Mouse (Mus musculus) intestine, embryonic 15.5 days (tissue): ENCODE results near the gene Junb. TPM values are rescaled to one million over a fixed set of nuclear protein-coding genes. Genes with fewer than 3 reads are reported as not detected.
A peak's percentile ranks its signal among the peaks of the same experiment; 100 is the strongest.

ENCODE experiments used
- ATAC-seq: fragments of 200-750 bp; cut with Nextera tagmentation; 2 replicates; pipeline ENCODE4 v1.8.0; 2017; ENCODE audit warnings: moderate TSS enrichment, moderate library complexity
- H3K27ac ChIP-seq: fragments of 300-500 bp; sonication (generic); 2 replicates; pipeline ENCODE4 v1.5.1; 2015; ENCODE audit warnings: mild to moderate bottlenecking, inconsistent platforms
- H3K27me3 ChIP-seq: fragments of 300-500 bp; sonication (generic); replicated peaks from 2 replicates; pipeline ENCODE4 v1.6.1; 2015; ENCODE audit warnings: inconsistent platforms
- H3K36me3 ChIP-seq: fragments of 300-500 bp; sonication (generic); 2 replicates; pipeline ENCODE4 v1.6.1; 2015; ENCODE audit warnings: inconsistent platforms
- H3K4me1 ChIP-seq: fragments of 300-500 bp; sonication (generic); replicated peaks from 2 replicates; pipeline ENCODE4 v1.6.1; 2015; ENCODE audit warnings: inconsistent platforms
- H3K4me2 ChIP-seq: fragments of 300-500 bp; sonication (generic); replicated peaks from 2 replicates; pipeline ENCODE4 v1.6.1; 2015; ENCODE audit warnings: mild to moderate bottlenecking, inconsistent platforms
- H3K4me3 ChIP-seq: fragments of 300-500 bp; sonication (generic); replicated peaks from 2 replicates; pipeline ENCODE4 v1.5.1; 2015; ENCODE audit warnings: inconsistent platforms
- H3K9ac ChIP-seq: fragments of 300-500 bp; sonication (generic); 2 replicates; pipeline ENCODE4 v1.6.1; 2015; ENCODE audit warnings: inconsistent platforms
- H3K9me3 ChIP-seq: fragments of 300-500 bp; sonication (generic); 2 replicates; pipeline ENCODE4 v1.6.1; 2016; ENCODE audit warnings: inconsistent platforms
- WGBS: fragments of 180-500 bp; shearing (Covaris S2); methylation state at CpG from one replicate; pipeline ENCODE4 v1.1.7; 2015; 5-methylcytosine and 5-hydroxymethylcytosine counted together
- polyA plus RNA-seq: library from polyadenylated mRNA; unstranded; fragments of >200 nt; fragmentation: Nextera tagmentation; extraction: Ambion mirVana; gene quantifications from 2 replicates; pipeline ENCODE4 v1.2.1, GENCODE M21; 2015

Junb gene
- polyA plus RNA-seq, 1 experiment from 2014 or later: 30.7 TPM

DNA sequence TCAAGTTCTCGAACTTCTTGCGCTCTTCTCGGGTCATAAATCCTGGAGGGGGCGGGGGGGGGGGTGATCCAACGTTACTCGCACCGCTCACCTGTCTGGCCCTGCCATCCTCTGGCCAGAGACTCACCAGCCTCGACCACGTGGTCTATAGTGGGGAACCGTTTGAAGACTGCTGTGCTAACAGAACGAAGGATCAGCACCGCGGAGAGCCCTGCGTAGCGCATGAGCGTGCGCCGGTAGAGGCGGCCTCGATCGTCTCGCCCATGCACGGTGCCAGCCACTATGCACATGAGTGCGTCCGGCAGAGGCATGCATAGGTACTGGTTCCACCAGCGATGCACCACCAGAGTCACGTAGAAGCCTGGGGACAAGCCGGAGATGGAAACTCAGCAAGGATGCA lies 32.7 kb upstream of the Junb start:
- H3K4me2 ChIP-seq: no peak overlapping the region
- no peaks in the 10 kb centered on the region for H3K9me3 ChIP-seq
- peaks cover 5% of the 10 kb centered on the region; the same call in 1 of the 2 replicates for H3K4me1 ChIP-seq
- H3K9ac ChIP-seq: no peak overlapping the region
- H3K27me3 ChIP-seq: peaks cover 45% of the 10 kb centered on the region
- H3K4me3 ChIP-seq: no peak overlapping the region
- peak; percentile 49; the same call in 1 of the 2 replicates for ATAC-seq
- WGBS: 11% methylated on average over 28 of the region's 28 CpGs
- H3K27ac ChIP-seq: no peak overlapping the region
- no peaks in the 10 kb centered on the region for H3K36me3 ChIP-seq

DNA sequence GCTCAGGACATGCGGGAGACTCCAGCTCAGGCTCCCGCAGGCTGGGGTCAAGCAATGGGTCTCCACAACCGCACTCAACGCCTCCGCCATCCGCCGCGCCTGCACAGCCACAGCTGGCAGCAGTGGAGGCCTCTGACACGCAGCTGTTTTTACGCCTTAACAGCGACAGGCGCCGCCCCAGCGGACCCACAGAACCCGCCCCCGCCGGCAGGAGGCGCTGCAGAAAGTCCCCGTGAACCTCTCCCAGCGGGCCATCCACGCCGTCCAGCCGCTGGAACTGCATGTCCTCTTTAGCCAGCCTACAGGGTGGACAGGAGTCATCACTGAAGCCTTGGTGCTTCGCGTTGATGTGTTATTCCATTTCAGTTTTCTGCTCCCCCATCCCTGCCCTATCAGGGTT lies 29.2 kb upstream of the Junb start:
- Histone ChIP-seq H3K27ac (no peak overlapping the region), H3K4me2 (no peak overlapping the region), H3K9me3 (no peaks in the 10 kb centered on the region), H3K9ac (no peak overlapping the region), H3K27me3 (peaks cover 34% of the 10 kb centered on the region), H3K4me1 (no peaks in the 10 kb centered on the region), H3K4me3 (no peak overlapping the region), H3K36me3 (no peaks in the 10 kb centered on the region)
- ATAC-seq: no peak
- WGBS: 22% methylated on average over 25 of the region's 25 CpGs

DNA sequence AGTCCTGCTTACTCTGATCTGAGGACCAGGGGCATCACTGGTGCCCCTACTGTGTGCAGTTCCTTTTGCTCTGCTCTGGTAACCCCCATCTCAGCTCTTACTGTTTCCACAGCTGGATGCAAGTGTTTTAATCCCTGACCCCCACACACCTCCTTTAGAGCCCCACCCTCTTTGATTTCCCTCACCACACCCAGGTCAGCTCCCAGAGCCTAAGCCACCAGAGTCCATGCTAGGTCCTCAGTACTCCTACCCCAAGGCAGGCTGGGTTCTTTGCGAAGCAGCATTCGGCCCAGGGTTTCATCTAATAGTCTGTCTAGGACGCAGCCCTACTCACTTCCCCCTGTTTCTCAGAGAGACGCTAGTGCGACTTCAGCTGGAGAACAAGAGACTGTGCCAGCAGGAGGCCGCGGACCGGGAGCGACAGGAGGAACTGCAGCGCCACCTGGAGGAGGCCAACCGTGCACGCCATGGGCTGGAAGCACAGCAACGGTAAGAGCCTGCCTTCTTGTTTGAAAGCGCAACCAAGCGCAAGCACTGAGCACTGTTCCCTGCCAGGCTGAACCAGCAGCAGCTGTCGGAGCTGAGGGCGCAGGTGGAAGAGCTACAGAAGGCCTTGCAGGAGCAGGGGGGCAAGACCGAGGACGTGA lies 19.3 kb upstream of the Junb start:
- Histone ChIP-seq H3K27ac (no peak overlapping the region), H3K9ac (no peak overlapping the region), H3K4me2 (peak overlapping the region; percentile 30; the same call in 1 of the 2 replicates), H3K27me3 (no peaks in the 10 kb centered on the region), H3K4me1 (peaks cover 5% of the 10 kb centered on the region; the same call in 1 of the 2 replicates), H3K9me3 (no peaks in the 10 kb centered on the region), H3K36me3 (no peaks in the 10 kb centered on the region), H3K4me3 (no peak overlapping the region)
- ATAC-seq: peak; percentile 72
- WGBS: 8% methylated on average over 19 of the region's 19 CpGs

DNA sequence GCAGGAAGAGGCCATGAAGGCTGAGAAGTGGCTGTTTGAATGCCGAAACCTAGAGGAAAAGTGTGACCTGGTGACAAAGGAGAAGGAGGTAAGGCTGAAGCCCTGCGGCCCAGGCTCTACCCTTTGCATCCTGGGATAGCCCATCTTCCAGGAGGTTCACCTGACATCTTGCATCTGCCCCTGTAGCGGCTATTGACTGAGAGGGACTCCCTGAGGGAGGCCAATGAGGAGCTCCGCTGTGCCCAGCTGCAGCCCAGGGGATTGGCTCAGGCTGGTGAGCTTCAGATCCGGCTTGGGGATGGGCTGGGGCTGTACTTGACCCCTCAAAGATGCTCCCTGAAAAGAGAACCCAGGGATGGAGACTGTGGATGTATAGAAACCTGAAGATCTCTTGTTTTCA lies 18.5 kb upstream of the Junb start:
- Histone ChIP-seq H3K4me2 (no peak overlapping the region), H3K36me3 (no peaks in the 10 kb centered on the region), H3K27ac (no peak overlapping the region), H3K9me3 (no peaks in the 10 kb centered on the region), H3K4me1 (peaks cover 5% of the 10 kb centered on the region; the same call in 1 of the 2 replicates), H3K27me3 (no peaks in the 10 kb centered on the region), H3K4me3 (no peak overlapping the region), H3K9ac (no peak overlapping the region)
- 86% methylated on average over 5 of the region's 5 CpGs for WGBS
- no peak for ATAC-seq

DNA sequence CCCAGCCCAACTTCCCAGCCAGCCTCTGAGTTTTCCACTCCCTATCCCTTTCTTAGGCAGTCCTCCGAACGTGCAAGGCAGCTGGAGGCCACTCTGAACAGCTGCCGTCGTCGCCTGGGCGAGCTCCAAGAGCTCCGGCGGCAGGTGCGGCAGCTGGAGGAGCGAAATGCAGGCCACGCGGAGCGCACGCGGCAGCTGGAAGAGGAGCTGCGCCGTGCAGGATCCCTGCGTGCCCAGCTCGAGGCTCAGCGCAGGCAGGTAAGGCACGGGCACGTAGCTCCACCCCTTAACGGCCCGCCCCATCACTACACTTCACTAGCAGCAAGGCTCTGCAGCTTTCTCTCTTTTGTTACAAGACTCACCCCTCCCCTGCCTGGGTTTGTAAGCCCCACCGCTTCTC lies 17.2 kb upstream of the Junb start:
- no peaks in the 10 kb centered on the region for H3K36me3 ChIP-seq
- no peak overlapping the region for H3K9ac ChIP-seq
- H3K4me3 ChIP-seq: no peak overlapping the region
- peaks cover 13% of the 10 kb centered on the region for H3K4me1 ChIP-seq
- H3K9me3 ChIP-seq: no peaks in the 10 kb centered on the region
- no peak for ATAC-seq
- no peaks in the 10 kb centered on the region for H3K27me3 ChIP-seq
- no peak overlapping the region for H3K4me2 ChIP-seq
- H3K27ac ChIP-seq: no peak overlapping the region
- WGBS: 36% methylated on average over 25 of the region's 25 CpGs

DNA sequence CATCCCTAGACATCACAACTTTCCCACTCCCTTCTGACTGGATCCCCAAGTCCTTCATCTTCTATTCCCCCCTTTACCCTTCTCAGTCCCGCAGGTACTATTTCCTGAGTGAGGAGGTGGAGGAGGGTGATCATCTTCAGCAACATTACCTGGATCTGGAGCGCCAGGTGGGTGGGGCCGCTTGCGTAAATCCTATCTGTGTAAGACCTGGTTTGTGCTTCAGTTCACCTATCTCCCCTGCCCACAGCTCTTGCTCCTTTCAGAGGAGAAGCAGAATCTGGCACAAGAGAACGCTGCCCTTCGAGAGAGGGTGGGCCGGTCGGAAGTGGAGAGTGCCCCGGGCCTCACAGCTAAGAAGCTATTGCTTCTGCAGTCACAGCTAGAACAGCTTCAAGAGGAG lies 15.9 kb upstream of the Junb start:
- Histone ChIP-seq H3K4me3 (no peak overlapping the region), H3K4me1 (peaks cover 14% of the 10 kb centered on the region), H3K9ac (no peak overlapping the region), H3K36me3 (no peaks in the 10 kb centered on the region), H3K4me2 (no peak overlapping the region), H3K9me3 (no peaks in the 10 kb centered on the region), H3K27ac (no peak overlapping the region), H3K27me3 (no peaks in the 10 kb centered on the region)
- WGBS: 79% methylated on average over 9 of the region's 9 CpGs
- no peak for ATAC-seq

DNA sequence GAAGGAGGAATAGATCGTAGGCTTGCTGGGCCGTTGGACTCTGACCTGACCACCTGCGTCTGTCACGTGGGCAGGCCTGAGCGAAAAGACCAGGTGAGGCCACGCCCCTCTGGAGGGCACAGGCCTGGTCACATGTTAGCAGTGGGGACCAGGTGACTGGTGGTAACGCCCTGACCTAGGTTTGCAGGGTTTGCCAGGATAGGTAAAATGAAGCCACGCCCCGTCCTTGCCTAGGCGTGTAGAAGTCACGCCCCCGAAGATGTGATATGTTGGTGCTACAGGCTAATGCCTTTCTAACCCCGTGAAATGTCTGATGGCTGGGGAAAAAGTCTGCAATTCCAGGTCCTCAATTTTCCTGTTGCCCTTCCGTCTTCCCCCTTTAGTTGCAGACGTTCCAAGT lies 12.3 kb upstream of the Junb start:
- WGBS: 2% methylated on average over 15 of the region's 15 CpGs
- ATAC-seq: peak; percentile 83
- H3K4me3 ChIP-seq: peak overlapping the region; percentile 54
- no peaks in the 10 kb centered on the region for H3K9me3 ChIP-seq
- H3K27me3 ChIP-seq: no peaks in the 10 kb centered on the region
- peak overlapping the region; percentile 90 for H3K27ac ChIP-seq
- peak overlapping the region; percentile 83 for H3K4me2 ChIP-seq
- H3K36me3 ChIP-seq: no peaks in the 10 kb centered on the region
- H3K9ac ChIP-seq: peak overlapping the region; percentile 58
- H3K4me1 ChIP-seq: peaks cover 20% of the 10 kb centered on the region

DNA sequence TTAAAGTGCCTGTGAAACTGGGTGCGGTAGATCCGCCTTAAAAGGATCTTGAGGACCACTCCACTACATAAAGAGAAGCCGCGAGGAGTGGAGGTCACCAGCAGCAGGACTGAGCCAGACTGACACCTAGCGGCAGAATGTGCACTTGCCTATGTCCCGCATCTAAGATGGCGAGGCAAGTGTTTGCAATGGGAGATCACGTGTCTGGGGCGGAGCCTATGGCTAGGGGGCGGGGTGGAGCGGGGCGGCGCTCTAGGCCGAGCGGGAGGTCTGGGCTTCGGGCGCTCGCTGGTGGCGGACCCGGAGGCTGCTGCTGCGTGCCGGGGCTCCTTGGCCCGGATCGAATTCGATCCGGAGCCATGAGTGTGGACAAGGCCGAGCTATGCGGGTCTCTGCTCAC lies 11.8 kb upstream of the Junb start, which contains the start of gene Hook2:
Gene Hook2, plus strand, starts transcription at position 255 of the 400 bp plus-strand sequence.
- H3K4me3 ChIP-seq: peak within 1 kb of the TSS; percentile 54
- peak; percentile 87 for ATAC-seq
- H3K27me3 ChIP-seq: no peaks in the 10 kb centered on the region
- no peaks in the 10 kb centered on the region for H3K36me3 ChIP-seq
- peaks cover 25% of the 10 kb centered on the region for H3K4me1 ChIP-seq
- WGBS: under 1% methylated on average over 28 of the region's 28 CpGs
- H3K9ac ChIP-seq: peak within 1 kb of the TSS; percentile 63
- H3K27ac ChIP-seq: peak within 1 kb of the TSS; percentile 90
- H3K4me2 ChIP-seq: peak within 1 kb of the TSS; percentile 83
- no peaks in the 10 kb centered on the region for H3K9me3 ChIP-seq

DNA sequence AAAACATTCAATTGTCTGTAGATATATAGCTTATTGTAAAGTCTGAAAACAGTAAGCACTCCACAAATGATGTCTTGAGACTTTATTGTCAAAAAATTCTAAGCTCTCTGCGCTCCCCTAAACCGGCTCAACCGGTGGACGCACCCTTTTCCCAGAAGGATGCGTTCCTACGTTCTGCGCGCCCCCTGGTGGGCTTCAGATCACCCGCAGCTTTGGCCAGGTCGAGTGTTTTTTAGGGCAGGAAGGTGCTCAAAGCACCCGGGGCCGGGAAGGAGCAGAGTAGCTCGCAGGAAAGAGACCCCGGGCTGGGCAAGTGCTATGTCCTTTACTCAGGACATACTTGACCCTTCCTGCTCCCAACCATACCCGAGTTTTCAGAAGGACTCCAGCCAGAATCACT lies 11.3 kb upstream of the Junb start:
- Histone ChIP-seq H3K4me2 (peak overlapping the region; percentile 83), H3K9ac (peak overlapping the region; percentile 63), H3K9me3 (no peaks in the 10 kb centered on the region), H3K27me3 (no peaks in the 10 kb centered on the region), H3K27ac (peak overlapping the region; percentile 75), H3K36me3 (no peaks in the 10 kb centered on the region), H3K4me3 (peak overlapping the region; percentile 54), H3K4me1 (peaks cover 30% of the 10 kb centered on the region)
- ATAC-seq: peak; percentile 62
- WGBS: under 1% methylated on average over 15 of the region's 15 CpGs

DNA sequence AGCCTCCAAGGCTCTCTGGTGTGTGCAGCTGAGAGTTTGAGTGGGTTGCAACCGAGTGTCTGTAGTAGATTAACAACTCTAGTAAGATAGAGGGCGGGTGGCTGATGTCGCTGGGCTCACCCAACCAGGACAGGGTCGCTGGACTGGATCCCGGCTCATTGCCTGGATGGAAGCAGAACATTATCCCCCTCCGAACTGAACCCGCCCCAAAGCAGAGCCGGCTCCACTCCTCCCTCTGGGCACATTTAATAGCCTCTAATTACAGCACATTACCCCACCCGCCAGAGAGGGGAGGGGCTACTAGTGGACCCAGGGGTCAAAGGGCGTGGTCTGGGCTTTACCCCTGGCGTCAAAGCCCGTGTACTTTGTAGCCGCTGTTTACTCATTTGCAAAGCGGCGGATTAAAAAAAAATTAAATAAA lies 10.8 kb upstream of the Junb start:
- Histone ChIP-seq H3K4me3 (peak overlapping the region; percentile 54; the same call in 1 of the 2 replicates), H3K9ac (peak overlapping the region; percentile 33; the same call in 1 of the 2 replicates), H3K27me3 (no peaks in the 10 kb centered on the region), H3K4me1 (peaks cover 35% of the 10 kb centered on the region), H3K27ac (peak overlapping the region; percentile 70), H3K4me2 (peak overlapping the region; percentile 83), H3K9me3 (no peaks in the 10 kb centered on the region), H3K36me3 (no peaks in the 10 kb centered on the region)
- no peak for ATAC-seq
- WGBS: 11% methylated on average over 15 of the region's 15 CpGs

DNA sequence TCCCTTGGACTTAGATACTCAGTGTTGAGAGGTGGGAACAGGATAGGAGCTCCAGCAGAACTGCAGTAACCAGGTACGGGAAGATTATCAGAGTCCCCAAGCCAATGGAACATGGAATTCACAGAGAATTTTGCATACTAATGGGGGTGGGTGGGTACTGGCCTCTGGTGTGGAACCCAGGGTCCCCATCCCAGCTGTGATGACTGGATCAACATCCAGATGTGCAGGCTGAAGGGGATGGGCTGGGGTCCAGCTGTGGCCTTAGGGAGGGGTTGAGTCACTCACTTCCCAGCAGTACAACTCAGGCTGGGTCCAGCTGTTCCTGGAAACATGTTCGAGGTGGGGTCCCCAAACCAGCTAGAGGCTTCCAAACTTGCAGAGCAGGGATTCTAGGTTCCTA lies 9.4 kb upstream of the Junb start:
- WGBS: 64% methylated on average over 2 of the region's 2 CpGs
- Histone ChIP-seq H3K4me3 (no peak overlapping the region), H3K9ac (no peak overlapping the region), H3K9me3 (no peaks in the 10 kb centered on the region), H3K36me3 (no peaks in the 10 kb centered on the region), H3K27me3 (no peaks in the 10 kb centered on the region), H3K27ac (no peak overlapping the region), H3K4me1 (peaks cover 41% of the 10 kb centered on the region), H3K4me2 (no peak overlapping the region)
- ATAC-seq: no peak

DNA sequence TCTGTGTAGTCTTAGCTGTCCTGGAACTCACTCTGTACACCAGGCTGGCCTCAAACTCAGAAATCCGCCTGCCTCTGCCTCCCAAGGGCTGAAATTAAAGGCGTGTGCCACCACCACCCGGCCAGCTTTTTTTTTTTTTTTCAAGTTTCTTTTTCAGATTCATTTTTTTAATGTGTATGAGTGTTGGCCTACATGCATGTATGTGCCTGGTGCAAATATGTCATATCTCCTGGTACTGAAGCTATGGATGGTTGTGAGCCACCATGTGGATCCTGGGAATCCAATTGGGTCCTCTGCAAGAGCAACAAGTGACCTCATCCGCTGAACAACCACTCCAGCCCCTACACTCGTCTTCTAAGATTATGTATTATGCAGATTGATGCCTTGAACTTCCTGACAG lies 8.9 kb upstream of the Junb start:
- Histone ChIP-seq H3K36me3 (no peaks in the 10 kb centered on the region), H3K9me3 (no peaks in the 10 kb centered on the region), H3K4me2 (no peak overlapping the region), H3K4me3 (no peak overlapping the region), H3K27me3 (no peaks in the 10 kb centered on the region), H3K4me1 (peaks cover 45% of the 10 kb centered on the region), H3K27ac (peak overlapping the region; percentile 88; the same call in 1 of the 2 replicates), H3K9ac (no peak overlapping the region)
- no peak for ATAC-seq
- 78% methylated on average over 5 of the region's 5 CpGs for WGBS

DNA sequence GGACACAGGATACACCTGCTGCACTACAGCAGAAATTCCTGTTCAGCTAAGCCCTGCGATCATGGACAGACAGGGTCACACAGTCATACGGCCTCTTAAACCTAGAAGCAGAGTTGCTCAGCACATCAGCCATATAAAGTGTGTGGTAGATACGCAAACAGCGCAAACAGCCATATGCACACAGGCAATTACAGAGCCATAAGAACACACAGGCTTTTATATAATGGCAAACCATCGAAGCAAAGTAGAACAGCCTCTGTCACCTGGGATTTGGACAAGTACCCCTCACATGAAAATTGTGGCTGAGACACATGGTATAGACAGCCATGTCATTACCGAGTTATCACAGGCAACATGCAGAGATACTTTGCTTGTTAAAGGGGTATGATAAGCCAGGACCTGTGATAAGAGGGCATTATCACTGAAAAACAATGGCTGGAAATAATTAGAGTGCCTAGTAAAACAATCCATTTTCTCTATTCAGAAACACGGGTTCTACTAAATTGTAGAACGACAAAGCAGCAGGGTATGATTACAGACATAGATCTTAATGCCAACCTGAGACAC lies 7.9 kb upstream of the Junb start:
- peak overlapping the region; percentile 56 for H3K9ac ChIP-seq
- peak overlapping the region; percentile 99 for H3K4me2 ChIP-seq
- peaks cover 54% of the 10 kb centered on the region for H3K4me1 ChIP-seq
- H3K27ac ChIP-seq: peak overlapping the region; percentile 88
- no peaks in the 10 kb centered on the region for H3K9me3 ChIP-seq
- H3K36me3 ChIP-seq: no peaks in the 10 kb centered on the region
- WGBS: 32% methylated on average over 8 of the region's 8 CpGs
- H3K27me3 ChIP-seq: no peaks in the 10 kb centered on the region
- no peak for ATAC-seq
- peak overlapping the region; percentile 51 for H3K4me3 ChIP-seq
